Mouse (Mus musculus): ENCODE results near the gene Vrk1. TPM values are rescaled to one million over a fixed set of nuclear protein-coding genes. Genes with fewer than 3 reads are reported as not detected.

Vrk1 gene
- total and polyA plus RNA-seq, 3 experiments, result 55.2 to 124 (median 69.1) TPM

GRCm38 (mm10) chr12:106052271-106052670, 42.2 kb downstream of the Vrk1 start:
- Histone ChIP-seq H3K36me3 (replicated peaks in 1 of 2; ENCODE audit: control insufficient read depth in 1 of 2, insufficient read depth in 1 of 2, low read length in 1 of 2) (peaks cover 34 to 86% of the 10 kb centered on the region in 2 experiments), H3K9ac (ENCODE audit: insufficient read depth, low read depth) (no peak overlapping the region), H3K4me3 (replicated peaks in 1 of 3; ENCODE audit: low read depth in 2 of 3, low read length in 2 of 3, poor library complexity in 1 of 3) (no peak overlapping the region), H3K4me1 (ENCODE audit: control insufficient read depth in 1 of 2, insufficient read depth in 2 of 2) (no peaks in the 10 kb centered on the region), H3K9me3 (replicated peaks; ENCODE audit: low read length) (no peaks in the 10 kb centered on the region), H3K79me2 (replicated peaks; ENCODE audit: control insufficient read depth, extremely low read depth, insufficient read depth, poor library complexity, severe bottlenecking) (no peaks in the 10 kb centered on the region; the same call in 1 of the 2 replicates), H3K27ac (ENCODE audit: insufficient read depth, low read depth) (no peak overlapping the region), H3K27me3 (replicated peaks) (no peaks in the 10 kb centered on the region), H3K4me2 (ENCODE audit: insufficient read depth, low read depth, poor library complexity, severe bottlenecking) (no peak overlapping the region)
- dilution Hi-C loops (cut with MboI; ENCODE audit: extremely low pct_ligation_motif_present, extremely low pct_unique_long_range_greater_than_20kb, low sequenced_read_pairs), result no loop called here
- in situ Hi-C loops (cut with MboI; ENCODE audit: low pct_ligation_motif_present, low pct_unique_long_range_greater_than_20kb, low sequenced_read_pairs), result loop anchor here (10.0 kb wide), 1 partner anchor 197 kb away; no protein-coding TSS in a partner anchor
- no peak for TF ChIP-seq CTCF (conservative IDR thresholded peaks at IDR 0.05 in 1 of 2, IDR thresholded peaks at IDR 0.05 in 1 of 2; ENCODE audit: low read depth in 2 of 2, low read length in 2 of 2)
- TF ChIP-seq MAX (IDR thresholded peaks at IDR 0.05; ENCODE audit: low read length), result no peak
- no peak for TF ChIP-seq MEF2A (IDR thresholded peaks at IDR 0.05; ENCODE audit: borderline replicate concordance, low read depth, low read length)
- TF ChIP-seq PAX5 (IDR thresholded peaks at IDR 0.05; ENCODE audit: low read length), result no peak
- no peak for TF ChIP-seq TCF12 (IDR thresholded peaks at IDR 0.05; ENCODE audit: low read depth, low read length)
- TF ChIP-seq JUN (IDR thresholded peaks at IDR 0.05; ENCODE audit: insufficient read depth, low read depth, low read length), result no peak
- TF ChIP-seq RAD21 (IDR thresholded peaks at IDR 0.05; ENCODE audit: low read depth, low read length), result no peak
- TF ChIP-seq NELFE (IDR thresholded peaks at IDR 0.05; ENCODE audit: low read depth, low read length), result no peak
- no peak for DNase-seq (ENCODE audit: extremely low read depth)

- dilution Hi-C loops (cut with MboI; ENCODE audit: extremely low pct_ligation_motif_present, extremely low pct_unique_long_range_greater_than_20kb, low sequenced_read_pairs) (no loop called here), in situ Hi-C loops (cut with MboI; ENCODE audit: low pct_ligation_motif_present, low pct_unique_long_range_greater_than_20kb, low sequenced_read_pairs) (loop anchor here (10.0 kb wide), 1 partner anchor 201 kb away; no protein-coding TSS in a partner anchor)
- no peak overlapping the region for H3K27ac ChIP-seq (ENCODE audit: insufficient read depth, low read depth)
- H3K4me1 ChIP-seq (ENCODE audit: control insufficient read depth in 1 of 2, insufficient read depth in 2 of 2), result no peaks in the 10 kb centered on the region
- H3K36me3 ChIP-seq (replicated peaks in 1 of 2; ENCODE audit: control insufficient read depth in 1 of 2, insufficient read depth in 1 of 2, low read length in 1 of 2), result peaks cover 48 to 95% of the 10 kb centered on the region in 2 experiments
- no peaks in the 10 kb centered on the region for H3K27me3 ChIP-seq (replicated peaks)
- TF ChIP-seq UBTF (IDR thresholded peaks at IDR 0.05; ENCODE audit: low read depth, low read length) (no peak), TBP (conservative IDR thresholded peaks at IDR 0.05; ENCODE audit: low read depth, low read length) (no peak), CHD1 (IDR thresholded peaks at IDR 0.05; ENCODE audit: low read depth, low read length) (no peak), CTCF (conservative IDR thresholded peaks at IDR 0.05 in 1 of 2, IDR thresholded peaks at IDR 0.05 in 1 of 2; ENCODE audit: low read depth in 2 of 2, low read length in 2 of 2) (peak; percentile 86 to 99), USF2 (conservative IDR thresholded peaks at IDR 0.05; ENCODE audit: low read depth, low read length) (no peak), KAT2A (IDR thresholded peaks at IDR 0.05; ENCODE audit: insufficient replicate concordance, low read length) (no peak), MAFK (IDR thresholded peaks at IDR 0.05; ENCODE audit: insufficient replicate concordance, low read length) (no peak), ETS1 (conservative IDR thresholded peaks at IDR 0.05; ENCODE audit: low read depth, low read length) (no peak), PAX5 (IDR thresholded peaks at IDR 0.05; ENCODE audit: low read length) (no peak), E2F4 (IDR thresholded peaks at IDR 0.05; ENCODE audit: insufficient replicate concordance, low read depth, low read length) (no peak), NELFE (IDR thresholded peaks at IDR 0.05; ENCODE audit: low read depth, low read length) (no peak), SMC3 (IDR thresholded peaks at IDR 0.05; ENCODE audit: low read depth, low read length) (peak; percentile 95), RAD21 (IDR thresholded peaks at IDR 0.05; ENCODE audit: low read depth, low read length) (peak; percentile 75), RCOR1 (conservative IDR thresholded peaks at IDR 0.05; ENCODE audit: low read depth, low read length) (no peak), BHLHE40 (IDR thresholded peaks at IDR 0.05; ENCODE audit: low read depth, low read length) (no peak), ZC3H11A (IDR thresholded peaks at IDR 0.05; ENCODE audit: low read depth, low read length) (peak; percentile 16; the same call in 1 of the 2 replicates), ELF1 (IDR thresholded peaks at IDR 0.05; ENCODE audit: low read depth, low read length) (no peak), MXI1 (IDR thresholded peaks at IDR 0.05; ENCODE audit: low read depth, low read length) (no peak)
- peak; percentile 74 for DNase-seq (ENCODE audit: extremely low read depth)
- no peak overlapping the region for H3K4me3 ChIP-seq (replicated peaks in 1 of 3; ENCODE audit: low read depth in 2 of 3, low read length in 2 of 3, poor library complexity in 1 of 3)
- H3K79me2 ChIP-seq (replicated peaks; ENCODE audit: control insufficient read depth, extremely low read depth, insufficient read depth, poor library complexity, severe bottlenecking), result no peaks in the 10 kb centered on the region; the same call in 1 of the 2 replicates
- H3K4me2 ChIP-seq (ENCODE audit: insufficient read depth, low read depth, poor library complexity, severe bottlenecking), result no peak overlapping the region
- no peaks in the 10 kb centered on the region for H3K9me3 ChIP-seq (replicated peaks; ENCODE audit: low read length)
- H3K9ac ChIP-seq (ENCODE audit: insufficient read depth, low read depth), result no peak overlapping the region
These were observed 45.8 kb downstream of the Vrk1 start for GRCm38 (mm10) chr12:106055799-106056198.

Data from CH12.LX (cell line).